In genomic region chr1:130789512-130790451, GRCm38 (mm10) we compare ENCODE assay signal across 12 mouse cellular contexts. TPM values are rescaled to one million over a fixed set of nuclear protein-coding genes. Genes with fewer than 3 reads are reported as not detected.
A peak's percentile ranks its signal among the peaks of the same experiment; 100 is the strongest.
DNase-seq lines count a peak whose midpoint lies in the region; ATAC-seq lines count a peak whose summit lies in the region.
"Had no signal": no experiment of that assay in that cellular context is flagged by ENCODE, and none has a peak within 500 bp of the region (broad histone marks: within the 10 kb centered on the region; RNA-seq: fewer than 3 reads in every experiment).

No protein-coding gene starts in this region.

- no peak overlapping the region for H3K27ac ChIP-seq in lung, embryonic 15.5 days
- no peak overlapping the region for H3K27ac ChIP-seq in forebrain, embryonic 16.5 days (ENCODE audit: low read length)
- no peak overlapping the region for H3K27ac ChIP-seq in intestine, embryonic 16.5 days (ENCODE audit: low read length)
- H3K27ac ChIP-seq in stomach, embryonic 16.5 days (ENCODE audit: low read length) = no peak overlapping the region

- H3K9ac ChIP-seq in lung, embryonic 15.5 days = no peak overlapping the region
- H3K9ac ChIP-seq in forebrain, embryonic 16.5 days (replicated peaks; ENCODE audit: low read depth, low read length) = no peak overlapping the region
- H3K9ac ChIP-seq in intestine, embryonic 16.5 days (ENCODE audit: low read depth, low read length) = no peak overlapping the region
- H3K9ac ChIP-seq in stomach, embryonic 16.5 days (ENCODE audit: low read length) = no peak overlapping the region

- H3K36me3 ChIP-seq in lung, embryonic 15.5 days = no peaks in the 10 kb centered on the region
- H3K36me3 ChIP-seq in forebrain, embryonic 16.5 days (ENCODE audit: control insufficient read depth, insufficient read depth) = no peaks in the 10 kb centered on the region
- H3K36me3 ChIP-seq in intestine, embryonic 16.5 days (ENCODE audit: control insufficient read depth, insufficient read depth, low read length) = no peaks in the 10 kb centered on the region
- H3K36me3 ChIP-seq in stomach, embryonic 16.5 days (ENCODE audit: control insufficient read depth, insufficient read depth, low read length) = no peaks in the 10 kb centered on the region

- no peaks in the 10 kb centered on the region for H3K27me3 ChIP-seq in lung, embryonic 15.5 days
- no peaks in the 10 kb centered on the region for H3K27me3 ChIP-seq in forebrain, embryonic 16.5 days (replicated peaks; ENCODE audit: control insufficient read depth, insufficient read depth, low read length)
- no peaks in the 10 kb centered on the region for H3K27me3 ChIP-seq in intestine, embryonic 16.5 days (replicated peaks; ENCODE audit: control insufficient read depth, insufficient read depth, low read length)
- no peaks in the 10 kb centered on the region for H3K27me3 ChIP-seq in stomach, embryonic 16.5 days (ENCODE audit: control insufficient read depth, insufficient read depth, low read length)

- no peak for DNase-seq in lung, postnatal 14 days
- no peak for DNase-seq in urinary bladder, postnatal 14 days (ENCODE audit: low spot score)
- no peak for DNase-seq in spleen, adult 18-20 months
- DNase-seq: cerebellum, adult 8-10 months; kidney, postnatal 25 days had no signal

- H3K4me1 ChIP-seq in lung, embryonic 15.5 days = no peaks in the 10 kb centered on the region
- H3K4me1 ChIP-seq in forebrain, embryonic 16.5 days (replicated peaks; ENCODE audit: control insufficient read depth, insufficient read depth, low read length) = peaks cover 4% of the 10 kb centered on the region; the same call in 1 of the 2 replicates
- H3K4me1 ChIP-seq in intestine, embryonic 16.5 days (ENCODE audit: control insufficient read depth, insufficient read depth, low read length) = no peaks in the 10 kb centered on the region
- H3K4me1 ChIP-seq in stomach, embryonic 16.5 days (ENCODE audit: control insufficient read depth, insufficient read depth, low read length) = no peaks in the 10 kb centered on the region

- 0 out of 2 replicates have a peak, but pooled peaks have one; percentile 23 for ATAC-seq in lung, embryonic 15.5 days (ENCODE audit: borderline replicate concordance, extremely low read depth, low FRiP score, low TSS enrichment)
- peak; percentile 50; the same call in 1 of the 2 replicates for ATAC-seq in forebrain, embryonic 16.5 days
- peak; percentile 47; the same call in 1 of the 2 replicates for ATAC-seq in intestine, embryonic 16.5 days
- ATAC-seq in stomach, embryonic 16.5 days (ENCODE audit: insufficient read depth, low FRiP score) = peak; percentile 40; the same call in 1 of the 2 replicates

- H3K4me3 ChIP-seq in lung, embryonic 15.5 days = no peak overlapping the region
- no peak overlapping the region for H3K4me3 ChIP-seq in forebrain, embryonic 16.5 days (replicated peaks; ENCODE audit: low read length)
- no peak overlapping the region for H3K4me3 ChIP-seq in intestine, embryonic 16.5 days (ENCODE audit: low read length)
- H3K4me3 ChIP-seq in stomach, embryonic 16.5 days (replicated peaks; ENCODE audit: low read length) = no peak overlapping the region
- H3K4me3 ChIP-seq: megakaryocyte, embryonic 14.5 days had no signal

- no peaks in the 10 kb centered on the region for H3K9me3 ChIP-seq in lung, embryonic 15.5 days
- H3K9me3 ChIP-seq in forebrain, embryonic 16.5 days (ENCODE audit: control insufficient read depth, low read length) = peaks cover 5% of the 10 kb centered on the region; the same call in 1 of the 2 replicates
- H3K9me3 ChIP-seq in intestine, embryonic 16.5 days (ENCODE audit: control insufficient read depth, low read length) = no peaks in the 10 kb centered on the region
- H3K9me3 ChIP-seq in stomach, embryonic 16.5 days (replicated peaks; ENCODE audit: control insufficient read depth, low read length) = no peaks in the 10 kb centered on the region

- WGBS in lung, embryonic 15.5 days = 50% methylated on average over 3 of the region's 3 CpGs
- 45% methylated on average over 3 of the region's 3 CpGs for WGBS in forebrain, embryonic 16.5 days
- 72% methylated on average over 3 of the region's 3 CpGs for WGBS in intestine, embryonic 16.5 days
- WGBS in stomach, embryonic 16.5 days = 62% methylated on average over 3 of the region's 3 CpGs

- no peak overlapping the region for H3K4me2 ChIP-seq in lung, embryonic 15.5 days
- H3K4me2 ChIP-seq in forebrain, embryonic 16.5 days (ENCODE audit: low read length) = no peak overlapping the region
- H3K4me2 ChIP-seq in intestine, embryonic 16.5 days (ENCODE audit: low read depth, low read length) = no peak overlapping the region
- no peak overlapping the region for H3K4me2 ChIP-seq in stomach, embryonic 16.5 days (ENCODE audit: low read depth, low read length)

RNA-seq across cellular contexts. Expression of gene Fcamr, which starts 10.9 kb away (rescaled TPM):
- polyA plus RNA-seq in lung, embryonic 15.5 days (2015; fragmentation: Nextera tagmentation; extraction: Ambion mirVana) = not detected in 2 replicates
- not detected in 2 replicates for polyA plus RNA-seq in forebrain, embryonic 16.5 days (2015; fragmentation: Nextera tagmentation; extraction: Ambion mirVana)
- polyA plus RNA-seq in intestine, embryonic 16.5 days (2015; fragmentation: Nextera tagmentation; extraction: Ambion mirVana) = 0.10 and 0.20 TPM in 2 replicates
- 0.42 and 0.56 TPM in 2 replicates for polyA plus RNA-seq in stomach, embryonic 16.5 days (2015; fragmentation: Nextera tagmentation; extraction: Ambion mirVana)
- polyA plus RNA-seq: neural tube, embryonic 14.5 days had no signal

RNA-seq across cellular contexts. Expression of gene Pigr, which starts 36.7 kb away (rescaled TPM):
- not detected in 2 replicates for polyA plus RNA-seq in lung, embryonic 15.5 days (2015; fragmentation: Nextera tagmentation; extraction: Ambion mirVana)
- not detected in 2 replicates for polyA plus RNA-seq in forebrain, embryonic 16.5 days (2015; fragmentation: Nextera tagmentation; extraction: Ambion mirVana)
- polyA plus RNA-seq in intestine, embryonic 16.5 days (2015; fragmentation: Nextera tagmentation; extraction: Ambion mirVana) = 3.9 and 4.9 TPM in 2 replicates
- polyA plus RNA-seq in stomach, embryonic 16.5 days (2015; fragmentation: Nextera tagmentation; extraction: Ambion mirVana) = 0.34 and 0.70 TPM in 2 replicates
- polyA plus RNA-seq: neural tube, embryonic 14.5 days; stomach, embryonic 14.5 days had no signal

RNA-seq across cellular contexts. Expression of gene AA986860, which starts 58.0 kb away (rescaled TPM):
- 10.9 and 13.0 TPM in 2 replicates for polyA plus RNA-seq in lung, embryonic 15.5 days (2015; fragmentation: Nextera tagmentation; extraction: Ambion mirVana)
- 0.47 and 0.67 TPM in 2 replicates for polyA plus RNA-seq in forebrain, embryonic 16.5 days (2015; fragmentation: Nextera tagmentation; extraction: Ambion mirVana)
- polyA plus RNA-seq in intestine, embryonic 16.5 days (2015; fragmentation: Nextera tagmentation; extraction: Ambion mirVana) = 74.7 and 81.2 TPM in 2 replicates
- 44.2 and 52.0 TPM in 2 replicates for polyA plus RNA-seq in stomach, embryonic 16.5 days (2015; fragmentation: Nextera tagmentation; extraction: Ambion mirVana)
